Mouse (Mus musculus): ENCODE results near the gene Hivep3. TPM values are rescaled to one million over a fixed set of nuclear protein-coding genes. Genes with fewer than 3 reads are reported as not detected.

Hivep3 gene
- polyA plus RNA-seq, 1 experiment: 0.54 TPM

DNA sequence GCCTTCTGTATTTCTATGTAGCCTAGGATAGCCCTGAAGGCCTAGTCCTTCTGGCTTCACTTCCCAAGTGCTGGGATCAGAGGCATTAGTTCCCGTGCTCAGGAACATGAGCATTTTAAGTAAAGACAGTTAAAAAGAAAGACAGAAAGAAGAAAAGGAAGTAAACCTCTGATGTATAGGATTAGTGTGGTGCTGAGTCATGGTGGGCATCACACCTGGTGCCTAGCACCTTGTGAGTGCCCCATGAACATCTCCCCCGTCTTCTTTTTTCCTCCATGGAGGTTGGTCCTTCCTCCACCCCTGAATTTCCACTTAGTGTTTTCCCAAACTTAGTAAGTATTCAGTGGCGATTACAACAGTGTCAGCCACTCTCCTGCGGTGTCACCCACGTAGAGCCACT lies 311.0 kb downstream of the Hivep3 start:
- TF ChIP-seq REST (IDR thresholded peaks at IDR 0.05; ENCODE audit: insufficient read depth, insufficient read length) (no peak), SRF (IDR thresholded peaks at IDR 0.05; ENCODE audit: control insufficient read depth, insufficient read length, low read depth) (no peak), MAX (IDR thresholded peaks at IDR 0.05; ENCODE audit: low read depth) (no peak), CEBPB (IDR thresholded peaks at IDR 0.05; ENCODE audit: insufficient read depth, poor library complexity, severe bottlenecking) (no peak), USF1 (IDR thresholded peaks at IDR 0.05; ENCODE audit: low read depth) (no peak), MYOG (IDR thresholded peaks at IDR 0.05; ENCODE audit: control insufficient read depth in 1 of 3, insufficient read depth in 1 of 3, insufficient read length in 2 of 3, low read depth in 2 of 3) (no peak), POLR2A (IDR thresholded peaks at IDR 0.05; ENCODE audit: insufficient read length, low read depth) (no peak)
- Histone ChIP-seq H3K4me3 (no peak overlapping the region), H3K36me3 (ENCODE audit: control insufficient read depth, insufficient read depth) (no peaks in the 10 kb centered on the region), H3K27me3 (ENCODE audit: control insufficient read depth, insufficient read depth, insufficient read length) (no peaks in the 10 kb centered on the region), H3ac (ENCODE audit: control insufficient read depth, insufficient read length) (no peak overlapping the region), H3K4me2 (ENCODE audit: low read depth) (no peak overlapping the region), H3K79me2 (ENCODE audit: control insufficient read depth, insufficient read depth) (no peaks in the 10 kb centered on the region)

DNA sequence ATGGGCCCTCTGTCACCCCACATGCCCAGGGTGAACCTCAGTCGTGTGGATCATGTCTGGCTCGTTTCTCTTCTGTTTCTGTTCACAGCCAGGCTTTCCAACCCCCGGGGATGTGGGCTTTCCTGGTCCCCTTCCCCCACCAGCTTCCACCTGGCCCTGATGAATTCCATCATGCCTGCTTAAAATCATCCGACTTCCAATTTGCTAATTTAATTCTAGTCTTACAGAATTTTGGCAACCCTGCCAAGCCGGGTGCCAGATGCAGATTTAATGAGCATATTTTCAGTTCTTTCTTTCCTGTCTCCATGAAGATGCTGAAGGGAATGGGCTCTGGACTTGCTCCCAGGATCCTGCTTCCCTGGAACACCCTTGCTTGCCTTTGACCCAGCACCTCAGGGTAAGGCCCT lies 311.6 kb downstream of the Hivep3 start:
- H3K36me3 ChIP-seq (ENCODE audit: control insufficient read depth, insufficient read depth): no peaks in the 10 kb centered on the region
- H3K27me3 ChIP-seq (ENCODE audit: control insufficient read depth, insufficient read depth, insufficient read length): no peaks in the 10 kb centered on the region
- H3K79me2 ChIP-seq (ENCODE audit: control insufficient read depth, insufficient read depth): no peaks in the 10 kb centered on the region
- no peak overlapping the region for H3K4me3 ChIP-seq
- TF ChIP-seq TCF3 (IDR thresholded peaks at IDR 0.05; ENCODE audit: insufficient read length, low read depth) (no peak), SRF (IDR thresholded peaks at IDR 0.05; ENCODE audit: control insufficient read depth, insufficient read length, low read depth) (no peak), POLR2AphosphoS2 (IDR thresholded peaks at IDR 0.05; ENCODE audit: insufficient read length, low read depth) (no peak), MYOG (IDR thresholded peaks at IDR 0.05; ENCODE audit: control insufficient read depth in 1 of 3, insufficient read depth in 1 of 3, insufficient read length in 2 of 3, low read depth in 2 of 3) (no peak), MAX (IDR thresholded peaks at IDR 0.05; ENCODE audit: low read depth) (no peak), POLR2A (IDR thresholded peaks at IDR 0.05; ENCODE audit: insufficient read length, low read depth) (no peak), E2F4 (IDR thresholded peaks at IDR 0.05; ENCODE audit: insufficient read depth) (no peak), USF1 (IDR thresholded peaks at IDR 0.05; ENCODE audit: low read depth) (no peak), CEBPB (IDR thresholded peaks at IDR 0.05; ENCODE audit: insufficient read depth, poor library complexity, severe bottlenecking) (no peak), TCF12 (IDR thresholded peaks at IDR 0.05; ENCODE audit: insufficient read depth, poor library complexity, severe bottlenecking) (no peak), REST (IDR thresholded peaks at IDR 0.05; ENCODE audit: insufficient read depth, insufficient read length) (no peak), MYOD1 (IDR thresholded peaks at IDR 0.05; ENCODE audit: control insufficient read depth in 1 of 3, insufficient read length in 2 of 3, low read depth in 2 of 3) (no peak)
- no peak overlapping the region for H3ac ChIP-seq (ENCODE audit: control insufficient read depth, insufficient read length)
- H3K4me2 ChIP-seq (ENCODE audit: low read depth): no peak overlapping the region

DNA sequence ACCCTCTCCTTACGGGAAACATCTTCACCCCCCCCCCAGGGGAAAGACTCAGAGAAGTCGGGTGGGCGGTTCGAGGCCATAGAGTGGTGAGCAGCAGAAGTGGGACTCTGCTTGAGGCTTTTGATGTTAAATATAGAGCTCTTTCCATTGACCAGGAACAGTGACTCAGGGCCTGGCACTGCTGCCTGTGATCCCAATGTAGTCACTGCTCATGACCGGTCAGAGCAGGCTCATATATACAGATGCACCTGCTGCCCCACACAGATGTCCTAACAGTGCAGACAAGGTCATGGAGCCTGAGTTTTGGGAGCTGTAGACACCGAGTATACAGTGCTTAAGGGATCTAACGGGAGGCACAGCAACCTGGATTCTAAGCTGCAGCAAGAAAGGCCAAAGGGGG lies 312.3 kb downstream of the Hivep3 start:
- no peaks in the 10 kb centered on the region for H3K27me3 ChIP-seq (ENCODE audit: control insufficient read depth, insufficient read depth, insufficient read length)
- H3K4me2 ChIP-seq (ENCODE audit: low read depth): no peak overlapping the region
- H3K4me3 ChIP-seq: no peak overlapping the region
- H3ac ChIP-seq (ENCODE audit: control insufficient read depth, insufficient read length): no peak overlapping the region
- TF ChIP-seq E2F4 (IDR thresholded peaks at IDR 0.05; ENCODE audit: insufficient read depth): no peak
- no peak for TF ChIP-seq TCF3 (IDR thresholded peaks at IDR 0.05; ENCODE audit: insufficient read length, low read depth)
- TF ChIP-seq POLR2AphosphoS2 (IDR thresholded peaks at IDR 0.05; ENCODE audit: insufficient read length, low read depth): no peak
- no peak for TF ChIP-seq MAX (IDR thresholded peaks at IDR 0.05; ENCODE audit: low read depth)
- TF ChIP-seq TCF12 (IDR thresholded peaks at IDR 0.05; ENCODE audit: insufficient read depth, poor library complexity, severe bottlenecking): peak; percentile 38
- TF ChIP-seq SRF (IDR thresholded peaks at IDR 0.05; ENCODE audit: control insufficient read depth, insufficient read length, low read depth): no peak
- no peak for TF ChIP-seq USF1 (IDR thresholded peaks at IDR 0.05; ENCODE audit: low read depth)
- TF ChIP-seq MYOG (IDR thresholded peaks at IDR 0.05; ENCODE audit: control insufficient read depth in 1 of 3, insufficient read depth in 1 of 3, insufficient read length in 2 of 3, low read depth in 2 of 3): peak in 2 of 3 experiments; percentile 68 to 75
- no peak for TF ChIP-seq REST (IDR thresholded peaks at IDR 0.05; ENCODE audit: insufficient read depth, insufficient read length)
- no peak for TF ChIP-seq CEBPB (IDR thresholded peaks at IDR 0.05; ENCODE audit: insufficient read depth, poor library complexity, severe bottlenecking)
- peak; percentile 51 to 92 (median 75) for TF ChIP-seq MYOD1 (IDR thresholded peaks at IDR 0.05; ENCODE audit: control insufficient read depth in 1 of 3, insufficient read length in 2 of 3, low read depth in 2 of 3)
- TF ChIP-seq POLR2A (IDR thresholded peaks at IDR 0.05; ENCODE audit: insufficient read length, low read depth): no peak
- no peaks in the 10 kb centered on the region for H3K79me2 ChIP-seq (ENCODE audit: control insufficient read depth, insufficient read depth)
- no peaks in the 10 kb centered on the region for H3K36me3 ChIP-seq (ENCODE audit: control insufficient read depth, insufficient read depth)

DNA sequence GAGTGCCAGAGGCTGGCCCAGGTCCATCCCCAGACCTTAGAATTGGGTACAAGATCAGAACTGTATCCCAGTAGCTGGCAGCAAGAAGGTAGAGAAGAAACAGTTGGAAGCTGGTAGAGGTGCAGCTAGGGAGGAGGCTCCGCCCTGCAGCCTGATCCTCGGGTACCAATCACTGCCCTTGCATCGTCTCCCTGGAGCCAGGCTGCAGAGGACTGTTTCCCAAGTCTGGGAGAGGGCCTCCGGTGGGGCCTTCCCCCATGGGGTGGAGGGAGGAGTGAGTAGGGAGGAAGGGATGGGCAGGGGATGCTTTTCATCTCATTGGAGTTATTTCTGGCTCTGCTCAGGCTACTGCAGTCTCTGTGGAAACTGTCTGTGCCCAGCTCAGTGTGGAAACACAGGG lies 313.5 kb downstream of the Hivep3 start:
- Histone ChIP-seq H3K36me3 (ENCODE audit: control insufficient read depth, insufficient read depth) (no peaks in the 10 kb centered on the region), H3K4me3 (no peak overlapping the region), H3K79me2 (ENCODE audit: control insufficient read depth, insufficient read depth) (no peaks in the 10 kb centered on the region), H3K27me3 (ENCODE audit: control insufficient read depth, insufficient read depth, insufficient read length) (no peaks in the 10 kb centered on the region), H3ac (ENCODE audit: control insufficient read depth, insufficient read length) (no peak overlapping the region), H3K4me2 (ENCODE audit: low read depth) (no peak overlapping the region)
- TF ChIP-seq MAX (IDR thresholded peaks at IDR 0.05; ENCODE audit: low read depth): no peak
- no peak for TF ChIP-seq MYOD1 (IDR thresholded peaks at IDR 0.05; ENCODE audit: control insufficient read depth in 1 of 3, insufficient read length in 2 of 3, low read depth in 2 of 3)
- no peak for TF ChIP-seq MYOG (IDR thresholded peaks at IDR 0.05; ENCODE audit: control insufficient read depth in 1 of 3, insufficient read depth in 1 of 3, insufficient read length in 2 of 3, low read depth in 2 of 3)
- TF ChIP-seq TCF12 (IDR thresholded peaks at IDR 0.05; ENCODE audit: insufficient read depth, poor library complexity, severe bottlenecking): no peak
- no peak for TF ChIP-seq REST (IDR thresholded peaks at IDR 0.05; ENCODE audit: insufficient read depth, insufficient read length)
- no peak for TF ChIP-seq POLR2A (IDR thresholded peaks at IDR 0.05; ENCODE audit: insufficient read length, low read depth)
- no peak for TF ChIP-seq TCF3 (IDR thresholded peaks at IDR 0.05; ENCODE audit: insufficient read length, low read depth)
- no peak for TF ChIP-seq POLR2AphosphoS2 (IDR thresholded peaks at IDR 0.05; ENCODE audit: insufficient read length, low read depth)
- no peak for TF ChIP-seq USF1 (IDR thresholded peaks at IDR 0.05; ENCODE audit: low read depth)
- no peak for TF ChIP-seq E2F4 (IDR thresholded peaks at IDR 0.05; ENCODE audit: insufficient read depth)
- no peak for TF ChIP-seq CEBPB (IDR thresholded peaks at IDR 0.05; ENCODE audit: insufficient read depth, poor library complexity, severe bottlenecking)
- no peak for TF ChIP-seq SRF (IDR thresholded peaks at IDR 0.05; ENCODE audit: control insufficient read depth, insufficient read length, low read depth)

All from myocyte (in vitro differentiated cells).